Mouse (Mus musculus) forebrain, embryonic 12.5 days (tissue): ENCODE measurements around the gene Ipo8. TPM values are rescaled to one million over a fixed set of nuclear protein-coding genes. Genes with fewer than 3 reads are reported as not detected.

Experiments
- ATAC-seq: fragments of 200-750 bp; cut with Nextera tagmentation; 2 replicates; pipeline ENCODE4 v1.8.0; 2017; ENCODE audit warnings: moderate TSS enrichment; ENCODE audit not compliant: low FRiP score
- H3K27ac ChIP-seq: fragments of 300-500 bp; sonication (generic); 2 replicates; pipeline ENCODE4 v1.5.1; 2016; ENCODE audit warnings: mild to moderate bottlenecking
- H3K27me3 ChIP-seq: fragments of 300-500 bp; sonication (generic); 2 replicates; pipeline ENCODE4 v1.6.1; 2016; ENCODE audit warnings: mild to moderate bottlenecking
- H3K36me3 ChIP-seq: fragments of 300-500 bp; sonication (generic); replicated peaks from 2 replicates; pipeline ENCODE4 v1.6.1; 2016; ENCODE audit warnings: mild to moderate bottlenecking
- H3K4me1 ChIP-seq: fragments of 300-500 bp; sonication (generic); 2 replicates; pipeline ENCODE4 v1.6.1; 2016
- H3K4me2 ChIP-seq: fragments of 300-500 bp; sonication (generic); 2 replicates; pipeline ENCODE4 v1.6.1; 2016; ENCODE audit warnings: mild to moderate bottlenecking, moderate library complexity
- H3K4me3 ChIP-seq: fragments of 300-500 bp; sonication (generic); replicated peaks from 2 replicates; pipeline ENCODE4 v1.5.1; 2016; ENCODE audit warnings: mild to moderate bottlenecking
- H3K9ac ChIP-seq: fragments of 300-500 bp; sonication (generic); 2 replicates; pipeline ENCODE4 v1.6.1; 2016; ENCODE audit warnings: mild to moderate bottlenecking
- H3K9me3 ChIP-seq: fragments of 300-500 bp; sonication (generic); 2 replicates; pipeline ENCODE4 v1.6.1; 2016
- WGBS: fragments of 180-500 bp; shearing (Covaris S2); methylation state at CpG from one replicate; pipeline ENCODE4 v1.1.7; 2016; 5-methylcytosine and 5-hydroxymethylcytosine counted together
- polyA plus RNA-seq: library from polyadenylated mRNA; unstranded; fragments of >200 nt; fragmentation: Nextera tagmentation; extraction: Ambion mirVana; gene quantifications from 2 replicates; pipeline ENCODE4 v1.2.1, GENCODE M21; 2016

Ipo8 gene
- 31.7 and 34.6 TPM in 2 replicates for polyA plus RNA-seq

GRCm38 (mm10) chr6:148830748-148831727 lies at the start of gene Ipo8:
Ipo8 (minus strand) TSS chr6:148831467.
- H3K27me3 ChIP-seq = no peaks in the 10 kb centered on the region
- H3K4me1 ChIP-seq = peaks cover 20% of the 10 kb centered on the region
- H3K9ac ChIP-seq = peak within 1 kb of the TSS; percentile 75
- H3K4me3 ChIP-seq = peak within 1 kb of the TSS; percentile 78
- ATAC-seq = peak; percentile 99
- no peaks in the 10 kb centered on the region for H3K36me3 ChIP-seq
- under 1% methylated on average over 47 of the region's 47 CpGs for WGBS
- H3K27ac ChIP-seq = peak within 1 kb of the TSS; percentile 51
- peak within 1 kb of the TSS; percentile 82 for H3K4me2 ChIP-seq
- H3K9me3 ChIP-seq = no peaks in the 10 kb centered on the region

- WGBS = 100% methylated on average over 1 of the region's 1 CpGs
- Histone ChIP-seq H3K27ac (no peak overlapping the region), H3K9me3 (no peaks in the 10 kb centered on the region), H3K36me3 (peaks cover 4% of the 10 kb centered on the region), H3K4me2 (no peak overlapping the region), H3K9ac (no peak overlapping the region), H3K27me3 (no peaks in the 10 kb centered on the region), H3K4me1 (no peaks in the 10 kb centered on the region; the same call in 1 of the 2 replicates), H3K4me3 (no peak overlapping the region)
- no peak for ATAC-seq
Measured at GRCm38 (mm10) chr6:148873911-148874310, 42.6 kb upstream of the Ipo8 start.

GRCm38 (mm10) chr6:148845629-148846028 lies 14.4 kb upstream of the Ipo8 start:
- Histone ChIP-seq H3K9me3 (no peaks in the 10 kb centered on the region), H3K4me1 (no peaks in the 10 kb centered on the region), H3K27me3 (no peaks in the 10 kb centered on the region), H3K27ac (no peak overlapping the region), H3K4me2 (no peak overlapping the region), H3K9ac (no peak overlapping the region), H3K36me3 (0 out of 2 replicates have a peak, but pooled peaks cover 6% of the 10 kb centered on the region), H3K4me3 (no peak overlapping the region)
- no peak for ATAC-seq

- WGBS = 93% methylated on average over 1 of the region's 1 CpGs
- no peak overlapping the region for H3K27ac ChIP-seq
- no peak overlapping the region for H3K4me2 ChIP-seq
- no peaks in the 10 kb centered on the region for H3K27me3 ChIP-seq
- no peak for ATAC-seq
- no peak overlapping the region for H3K4me3 ChIP-seq
- no peaks in the 10 kb centered on the region for H3K9me3 ChIP-seq
- H3K9ac ChIP-seq = no peak overlapping the region
- no peaks in the 10 kb centered on the region for H3K36me3 ChIP-seq
- H3K4me1 ChIP-seq = no peaks in the 10 kb centered on the region
Measured at GRCm38 (mm10) chr6:148841760-148842159, 10.5 kb upstream of the Ipo8 start.

GRCm38 (mm10) chr6:148838460-148838859 lies 7.2 kb upstream of the Ipo8 start:
- no peaks in the 10 kb centered on the region for H3K9me3 ChIP-seq
- no peak for ATAC-seq
- H3K4me3 ChIP-seq = no peak overlapping the region
- no peak overlapping the region for H3K27ac ChIP-seq
- no peaks in the 10 kb centered on the region for H3K27me3 ChIP-seq
- no peaks in the 10 kb centered on the region for H3K36me3 ChIP-seq
- no peak overlapping the region for H3K4me2 ChIP-seq
- no peak overlapping the region for H3K9ac ChIP-seq
- H3K4me1 ChIP-seq = no peaks in the 10 kb centered on the region

- peak overlapping the region; percentile 51 for H3K27ac ChIP-seq
- H3K4me1 ChIP-seq = peaks cover 20% of the 10 kb centered on the region
- no peaks in the 10 kb centered on the region for H3K36me3 ChIP-seq
- H3K27me3 ChIP-seq = no peaks in the 10 kb centered on the region
- H3K4me2 ChIP-seq = peak overlapping the region; percentile 82
- peak overlapping the region; percentile 75; the same call in 1 of the 2 replicates for H3K9ac ChIP-seq
- WGBS = 26% methylated on average over 3 of the region's 3 CpGs
- H3K4me3 ChIP-seq = peak overlapping the region; percentile 78
- ATAC-seq = peak; percentile 15
- H3K9me3 ChIP-seq = no peaks in the 10 kb centered on the region
Measured at GRCm38 (mm10) chr6:148831728-148832121, 458 bp upstream of the Ipo8 start.

GRCm38 (mm10) chr6:148830355-148830747 lies 916 bp downstream of the Ipo8 start:
- H3K9me3 ChIP-seq = no peaks in the 10 kb centered on the region
- H3K4me3 ChIP-seq = peak overlapping the region; percentile 78
- 4% methylated on average over 3 of the region's 3 CpGs for WGBS
- H3K4me2 ChIP-seq = peak overlapping the region; percentile 82
- ATAC-seq = no peak
- H3K36me3 ChIP-seq = no peaks in the 10 kb centered on the region
- H3K4me1 ChIP-seq = peaks cover 20% of the 10 kb centered on the region
- H3K27ac ChIP-seq = no peak overlapping the region
- H3K9ac ChIP-seq = peak overlapping the region; percentile 75
- H3K27me3 ChIP-seq = no peaks in the 10 kb centered on the region

GRCm38 (mm10) chr6:148826119-148826518 lies 5.1 kb downstream of the Ipo8 start:
- Histone ChIP-seq H3K36me3 (peaks cover 7% of the 10 kb centered on the region; the same call in 1 of the 2 replicates), H3K9me3 (no peaks in the 10 kb centered on the region), H3K4me2 (no peak overlapping the region), H3K27ac (no peak overlapping the region), H3K4me3 (no peak overlapping the region), H3K9ac (no peak overlapping the region), H3K27me3 (no peaks in the 10 kb centered on the region), H3K4me1 (peaks cover 13% of the 10 kb centered on the region)
- no peak for ATAC-seq
- WGBS = 90% methylated on average over 4 of the region's 4 CpGs

GRCm38 (mm10) chr6:148818624-148819343 lies 12.5 kb downstream of the Ipo8 start:
- H3K4me2 ChIP-seq = no peak overlapping the region
- no peak overlapping the region for H3K27ac ChIP-seq
- H3K4me1 ChIP-seq = no peaks in the 10 kb centered on the region
- H3K27me3 ChIP-seq = no peaks in the 10 kb centered on the region
- H3K9ac ChIP-seq = no peak overlapping the region
- ATAC-seq = no peak
- no peak overlapping the region for H3K4me3 ChIP-seq
- H3K9me3 ChIP-seq = no peaks in the 10 kb centered on the region
- peaks cover 43% of the 10 kb centered on the region for H3K36me3 ChIP-seq
- 87% methylated on average over 4 of the region's 4 CpGs for WGBS

GRCm38 (mm10) chr6:148816751-148817150 lies 14.5 kb downstream of the Ipo8 start:
- no peak for ATAC-seq
- no peak overlapping the region for H3K4me2 ChIP-seq
- H3K9me3 ChIP-seq = no peaks in the 10 kb centered on the region
- H3K36me3 ChIP-seq = peaks cover 46% of the 10 kb centered on the region
- no peaks in the 10 kb centered on the region for H3K27me3 ChIP-seq
- H3K4me1 ChIP-seq = no peaks in the 10 kb centered on the region
- 91% methylated on average over 5 of the region's 5 CpGs for WGBS
- H3K4me3 ChIP-seq = no peak overlapping the region
- H3K27ac ChIP-seq = no peak overlapping the region
- H3K9ac ChIP-seq = no peak overlapping the region

- no peaks in the 10 kb centered on the region for H3K4me1 ChIP-seq
- H3K27ac ChIP-seq = no peak overlapping the region
- no peak overlapping the region for H3K9ac ChIP-seq
- H3K36me3 ChIP-seq = peaks cover 53% of the 10 kb centered on the region
- H3K4me2 ChIP-seq = no peak overlapping the region
- no peak overlapping the region for H3K4me3 ChIP-seq
- ATAC-seq = no peak
- 89% methylated on average over 2 of the region's 2 CpGs for WGBS
- H3K9me3 ChIP-seq = no peaks in the 10 kb centered on the region
- H3K27me3 ChIP-seq = no peaks in the 10 kb centered on the region
Measured at GRCm38 (mm10) chr6:148811117-148811516, 20.1 kb downstream of the Ipo8 start.

GRCm38 (mm10) chr6:148799773-148800172 lies 31.5 kb downstream of the Ipo8 start:
- Histone ChIP-seq H3K27me3 (no peaks in the 10 kb centered on the region), H3K9me3 (no peaks in the 10 kb centered on the region), H3K4me3 (no peak overlapping the region), H3K9ac (no peak overlapping the region), H3K4me2 (no peak overlapping the region), H3K27ac (no peak overlapping the region), H3K36me3 (peaks cover 52% of the 10 kb centered on the region), H3K4me1 (no peaks in the 10 kb centered on the region)
- no peak for ATAC-seq
- 82% methylated on average over 4 of the region's 4 CpGs for WGBS
